ENCODE assay signal across 11 mouse cellular contexts in the genomic region with DNA sequence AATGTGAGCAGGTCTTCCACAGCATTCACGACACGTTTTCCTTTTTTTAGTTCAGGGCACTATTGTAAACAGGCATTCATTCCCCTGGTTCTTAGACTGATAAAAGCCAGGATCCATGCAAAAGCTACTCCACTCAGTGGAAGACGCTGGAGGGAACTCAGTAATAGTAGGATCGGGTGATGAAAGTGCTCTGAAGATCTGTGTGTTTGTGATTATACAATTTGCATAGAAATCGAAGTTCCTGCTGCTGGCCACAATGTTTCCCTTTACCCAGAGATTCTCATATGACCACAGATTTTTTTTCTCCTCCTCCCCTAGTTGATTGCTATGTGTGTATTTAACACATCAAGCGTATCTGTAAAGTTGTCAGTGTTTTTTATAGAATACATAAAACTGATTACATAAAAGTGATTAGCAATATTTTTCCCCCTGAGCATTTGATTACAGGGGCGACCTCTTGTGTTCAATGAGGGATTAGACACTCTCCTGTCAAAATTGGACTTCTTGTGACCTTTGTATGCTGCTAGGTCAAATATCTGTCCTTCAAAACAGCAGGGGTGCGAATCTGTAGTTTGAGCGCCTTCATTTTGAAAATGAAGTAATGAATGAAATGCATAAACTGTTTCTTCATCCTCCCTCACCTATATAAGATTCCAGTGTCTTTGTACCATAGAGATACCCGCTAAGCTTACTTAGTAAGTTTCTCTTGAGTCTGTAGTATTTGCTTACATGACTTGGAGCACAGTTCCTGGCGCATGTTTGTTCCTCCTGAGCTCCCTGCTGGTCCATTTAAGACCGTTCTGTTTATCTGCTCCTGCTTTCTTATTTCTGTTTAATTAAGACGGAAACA. TPM values are rescaled to one million over a fixed set of nuclear protein-coding genes. Genes with fewer than 3 reads are reported as not detected.
DNase-seq lines count a peak whose midpoint lies in the region; ATAC-seq and TF ChIP-seq lines count a peak whose summit lies in the region.
"Had no signal": no experiment of that assay in that cellular context is flagged by ENCODE, and none has a peak within 500 bp of the region (broad histone marks: within the 10 kb centered on the region; RNA-seq: fewer than 3 reads in every experiment).

No protein-coding gene starts in this region.

- no peak for DNase-seq in heart, postnatal 0 days (ENCODE audit: low spot score)
- DNase-seq in heart, adult 18-20 months, result no peak
- no peak for DNase-seq in neural tube, embryonic 10.5 days (ENCODE audit: extremely low spot score, low spot score)
- peak; percentile 6 for DNase-seq in forelimb bud, embryonic 11.5 days (ENCODE audit: low read depth, low spot score)
- no peak for DNase-seq in lung, postnatal 14 days
- no peak for DNase-seq in gastrocnemius, postnatal 4 days (ENCODE audit: low spot score in 2 of 2)
- DNase-seq: cerebellum, postnatal 25 days; gastrocnemius, postnatal 14 days had no signal

- H3K27ac ChIP-seq in heart, postnatal 0 days (ENCODE audit: low read depth), result no peak overlapping the region
- no peak overlapping the region for H3K27ac ChIP-seq in neural tube, embryonic 12.5 days

- H3K36me3 ChIP-seq in heart, postnatal 0 days (replicated peaks; ENCODE audit: control insufficient read depth, insufficient read depth, low read length), result no peaks in the 10 kb centered on the region
- no peaks in the 10 kb centered on the region for H3K36me3 ChIP-seq in neural tube, embryonic 12.5 days

- WGBS in heart, postnatal 0 days, result 20% methylated on average over 13 of the region's 13 CpGs
- 2% methylated on average over 13 of the region's 13 CpGs for WGBS in neural tube, embryonic 12.5 days

- ATAC-seq in heart, postnatal 0 days (ENCODE audit: insufficient read depth, low read depth), result no peak
- ATAC-seq in neural tube, embryonic 12.5 days (ENCODE audit: low FRiP score, low read depth), result no peak
- no peak for ATAC-seq in frontal cortex, adult (ENCODE audit: low TSS enrichment)
- ATAC-seq: inflammation-experienced regulatory T-cells, adult 6 months had no signal

- no peaks in the 10 kb centered on the region for H3K4me1 ChIP-seq in heart, postnatal 0 days (ENCODE audit: control insufficient read depth, insufficient read depth)
- H3K4me1 ChIP-seq in neural tube, embryonic 12.5 days, result peaks cover 8% of the 10 kb centered on the region; the same call in 1 of the 2 replicates

- no peak overlapping the region for H3K9ac ChIP-seq in heart, postnatal 0 days (replicated peaks; ENCODE audit: low read depth, low read length)
- H3K9ac ChIP-seq in neural tube, embryonic 12.5 days, result no peak overlapping the region

- H3K4me3 ChIP-seq in heart, postnatal 0 days (ENCODE audit: low read depth, low read length), result no peak overlapping the region
- H3K4me3 ChIP-seq in neural tube, embryonic 12.5 days, result no peak overlapping the region

- no peak overlapping the region for H3K4me2 ChIP-seq in heart, postnatal 0 days (ENCODE audit: low read depth, low read length)
- H3K4me2 ChIP-seq in neural tube, embryonic 12.5 days (replicated peaks), result peak overlapping the region; percentile 33

- no peaks in the 10 kb centered on the region for H3K9me3 ChIP-seq in heart, postnatal 0 days (replicated peaks; ENCODE audit: control insufficient read depth, low read length)
- H3K9me3 ChIP-seq in neural tube, embryonic 12.5 days, result no peaks in the 10 kb centered on the region

- TF ChIP-seq CTCF in heart, postnatal 0 days (IDR thresholded peaks at IDR 0.05; ENCODE audit: low read depth), result peak; percentile 29; the same call in 1 of the 2 replicates

- peaks cover 83% of the 10 kb centered on the region for H3K27me3 ChIP-seq in heart, postnatal 0 days (ENCODE audit: control insufficient read depth, insufficient read depth, low read length)
- peaks cover 73% of the 10 kb centered on the region for H3K27me3 ChIP-seq in neural tube, embryonic 12.5 days (replicated peaks)

- TF ChIP-seq EP300 in heart, postnatal 0 days (IDR thresholded peaks at IDR 0.05; ENCODE audit: low read depth), result no peak

RNA-seq across cellular contexts. Expression of a gene that starts 2.6 kb away (rescaled TPM):
- 1.5 TPM in 1 of 2 replicates, not detected in the other for total RNA-seq in heart, postnatal 0 days (2014; rRNA removed; ENCODE audit: low replicate concordance)
- 0.18 and 0.60 TPM in 2 replicates for polyA plus RNA-seq in heart, postnatal 0 days (2015; fragmentation: Nextera tagmentation; extraction: Ambion mirVana)
- total RNA-seq in heart, adult 18-20 months (2021), result under 1 TPM in 1 of 2 experiments, not detected in 1; 0.69 TPM
- polyA plus RNA-seq in neural tube, embryonic 12.5 days (2016; fragmentation: Nextera tagmentation; extraction: Ambion mirVana), result 134 and 188 TPM in 2 replicates
- 1 to 10 TPM; 1.2 to 1.6 TPM for total RNA-seq in gastrocnemius, postnatal 4 days (2021)
- polyA plus RNA-seq: inflammation-experienced regulatory T-cells, adult 6 months had no signal
